Mouse (Mus musculus): ENCODE data around the gene Fam83f.

The Fam83f gene

GRCm38 (mm10) chr15:80744667-80745422, 73.2 kb downstream of the Fam83f start:
- no peak for DNase-seq

DNA sequence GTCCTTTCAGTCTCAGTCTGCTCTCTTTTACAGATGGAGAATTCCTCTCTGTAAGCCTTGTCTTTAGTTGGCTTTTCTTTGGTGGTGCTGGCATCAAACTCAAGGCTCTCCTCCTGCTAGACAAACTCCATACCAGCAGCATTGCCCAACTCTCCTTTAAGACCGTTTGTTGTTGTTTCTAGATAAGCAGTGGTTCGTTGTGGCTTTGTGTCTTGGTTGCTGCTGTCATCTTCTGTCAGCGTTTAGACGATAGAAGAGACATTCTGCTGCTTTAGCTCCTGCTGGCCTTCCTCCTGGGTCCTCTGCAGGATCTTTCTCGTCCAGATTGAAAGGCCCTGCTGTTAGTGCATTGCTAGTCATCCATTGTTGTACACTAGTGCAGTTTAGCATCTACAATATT, 77.3 kb downstream of the Fam83f start:
- no peak for DNase-seq
